29 mouse cellular contexts compared by ENCODE assay signal in the genomic region with DNA sequence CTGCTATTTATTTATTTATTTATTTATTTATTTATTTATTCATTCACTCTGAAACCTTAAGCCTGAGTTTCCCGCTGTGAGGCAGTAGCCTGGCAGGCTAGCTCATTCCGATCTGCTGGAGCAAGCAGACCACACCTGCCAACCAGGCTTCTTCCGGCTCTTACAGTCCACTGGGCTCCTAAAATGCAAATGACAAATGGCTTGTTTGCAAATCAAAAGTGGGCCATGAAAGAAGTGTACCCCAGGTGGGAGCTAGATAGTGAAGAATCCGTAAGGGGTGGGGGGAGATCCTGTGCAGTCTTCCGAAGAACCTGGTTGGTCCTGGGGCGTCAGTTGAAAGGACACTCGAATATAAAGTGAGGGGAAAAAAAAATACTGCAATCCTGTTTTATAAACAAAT. TPM values are rescaled to one million over a fixed set of nuclear protein-coding genes. Genes with fewer than 3 reads are reported as not detected.
DNase-seq lines count a peak whose midpoint lies in the region; ATAC-seq and TF ChIP-seq lines count a peak whose summit lies in the region.
"Had no signal": no experiment of that assay in that cellular context is flagged by ENCODE, and none has a peak within 500 bp of the region (broad histone marks: within the 10 kb centered on the region; RNA-seq: fewer than 3 reads in every experiment).

No protein-coding gene starts in this region.

- no peak overlapping the region for H3ac ChIP-seq in myocyte (ENCODE audit: control insufficient read depth, insufficient read length)

- H3K27ac ChIP-seq in kidney, postnatal 0 days = 0 out of 2 replicates have a peak overlapping the region, but pooled peaks have one; percentile 42
- no peak overlapping the region for H3K27ac ChIP-seq in forebrain, embryonic 16.5 days (ENCODE audit: low read length)
- H3K27ac ChIP-seq: forebrain, embryonic 15.5 days; hindbrain, embryonic 14.5 days; limb, embryonic 10.5 days; limb, embryonic 15.5 days; liver, embryonic 13.5 days; macrophage; neural tube, embryonic 13.5 days had no signal

- ATAC-seq in kidney, postnatal 0 days (replicated peaks; ENCODE audit: low FRiP score, low read depth) = no peak
- no peak for ATAC-seq in forebrain, embryonic 16.5 days
- ATAC-seq: forebrain, embryonic 15.5 days; Patski had no signal

- no peak for TF ChIP-seq POLR2A in myocyte (IDR thresholded peaks at IDR 0.05; ENCODE audit: insufficient read length, low read depth)

- no peak overlapping the region for H3K4me3 ChIP-seq in kidney, postnatal 0 days (replicated peaks; ENCODE audit: low read depth, low read length)
- H3K4me3 ChIP-seq in myocyte = peak overlapping the region; percentile 86
- no peak overlapping the region for H3K4me3 ChIP-seq in forebrain, embryonic 16.5 days (replicated peaks; ENCODE audit: low read length)

- H3K27me3 ChIP-seq in kidney, postnatal 0 days (ENCODE audit: insufficient read depth, low read length) = no peaks in the 10 kb centered on the region
- no peaks in the 10 kb centered on the region for H3K27me3 ChIP-seq in myocyte (ENCODE audit: control insufficient read depth, insufficient read depth, insufficient read length)
- H3K27me3 ChIP-seq in forebrain, embryonic 16.5 days (replicated peaks; ENCODE audit: control insufficient read depth, insufficient read depth, low read length) = peaks cover 17% of the 10 kb centered on the region
- H3K27me3 ChIP-seq: Patski had no signal

- peak; percentile 12 to 13 for DNase-seq in cerebellum, postnatal 10 days
- DNase-seq in cerebellum, postnatal 14 days = no peak
- no peak for DNase-seq in kidney, postnatal 0 days (ENCODE audit: low spot score)
- no peak for DNase-seq in kidney, postnatal 10 days
- peak; percentile 84 for DNase-seq in ES-CJ7 (ENCODE audit: low read depth, low spot score)
- DNase-seq in right cerebral cortex, postnatal 4 days = no peak
- DNase-seq: adrenal gland, adult 8-10 months; cerebellum, adult 2 months; cerebellum, postnatal 36 days; gastrocnemius, adult 2 months; heart, adult 2 months; heart, postnatal 4 days; kidney, adult 11 months; kidney, postnatal 36 days; liver, embryonic 13.5 days; lung, adult 2 months; lung, postnatal 10 days; thymus, postnatal 4 days had no signal

- no peaks in the 10 kb centered on the region for H3K36me3 ChIP-seq in kidney, postnatal 0 days (ENCODE audit: insufficient read depth, low read length)
- H3K36me3 ChIP-seq in myocyte (ENCODE audit: control insufficient read depth, insufficient read depth) = no peaks in the 10 kb centered on the region
- H3K36me3 ChIP-seq in forebrain, embryonic 16.5 days (ENCODE audit: control insufficient read depth, insufficient read depth) = no peaks in the 10 kb centered on the region
- H3K36me3 ChIP-seq: forebrain, embryonic 15.5 days; heart, embryonic 12.5 days; limb, embryonic 10.5 days; limb, embryonic 15.5 days; liver, embryonic 13.5 days; neural tube, embryonic 13.5 days had no signal

- H3K4me1 ChIP-seq in kidney, postnatal 0 days (replicated peaks; ENCODE audit: insufficient read depth, low read length) = peaks cover 12% of the 10 kb centered on the region; the same call in 1 of the 2 replicates
- peaks cover 14% of the 10 kb centered on the region for H3K4me1 ChIP-seq in forebrain, embryonic 16.5 days (replicated peaks; ENCODE audit: control insufficient read depth, insufficient read depth, low read length)

- H3K9me3 ChIP-seq in kidney, postnatal 0 days (replicated peaks; ENCODE audit: low read length) = no peaks in the 10 kb centered on the region
- H3K9me3 ChIP-seq in forebrain, embryonic 16.5 days (ENCODE audit: control insufficient read depth, low read length) = no peaks in the 10 kb centered on the region
- H3K9me3 ChIP-seq: forebrain, embryonic 15.5 days; G1E; heart, embryonic 12.5 days; limb, embryonic 10.5 days; limb, embryonic 15.5 days; liver, embryonic 13.5 days; neural tube, embryonic 13.5 days had no signal

- H3K9ac ChIP-seq in kidney, postnatal 0 days (ENCODE audit: low read depth, low read length) = no peak overlapping the region
- no peak overlapping the region for H3K9ac ChIP-seq in forebrain, embryonic 16.5 days (replicated peaks; ENCODE audit: low read depth, low read length)
- H3K9ac ChIP-seq: forebrain, embryonic 15.5 days; heart, embryonic 12.5 days; hindbrain, embryonic 14.5 days; limb, embryonic 15.5 days; liver, embryonic 13.5 days; neural tube, embryonic 13.5 days had no signal

- WGBS in kidney, postnatal 0 days = 24% methylated on average over 7 of the region's 7 CpGs
- 10% methylated on average over 7 of the region's 7 CpGs for WGBS in forebrain, embryonic 16.5 days

- H3K79me2 ChIP-seq in myocyte (ENCODE audit: control insufficient read depth, insufficient read depth) = peaks cover 33% of the 10 kb centered on the region

- no peak overlapping the region for H3K4me2 ChIP-seq in kidney, postnatal 0 days (ENCODE audit: low read length)
- H3K4me2 ChIP-seq in myocyte (ENCODE audit: low read depth) = no peak overlapping the region
- H3K4me2 ChIP-seq in forebrain, embryonic 16.5 days (ENCODE audit: low read length) = no peak overlapping the region

- no peak for TF ChIP-seq CTCF in kidney, postnatal 0 days (IDR thresholded peaks at IDR 0.05; ENCODE audit: low read depth)

TF ChIP-seq in myocyte, 11 proteins besides CTCF, POLR2A, EP300 and RAD21:
- TF ChIP-seq MYOD1 (IDR thresholded peaks at IDR 0.05; ENCODE audit: control insufficient read depth in 1 of 3, insufficient read length in 2 of 3, low read depth in 2 of 3) = no peak
- TF ChIP-seq REST (IDR thresholded peaks at IDR 0.05; ENCODE audit: insufficient read depth, insufficient read length) = no peak
- TF ChIP-seq MYOG (IDR thresholded peaks at IDR 0.05; ENCODE audit: control insufficient read depth in 1 of 3, insufficient read depth in 1 of 3, insufficient read length in 2 of 3, low read depth in 2 of 3) = no peak
- TF ChIP-seq TCF3 (IDR thresholded peaks at IDR 0.05; ENCODE audit: insufficient read length, low read depth) = no peak
- no peak for TF ChIP-seq USF1 (IDR thresholded peaks at IDR 0.05; ENCODE audit: low read depth)
- TF ChIP-seq E2F4 (IDR thresholded peaks at IDR 0.05; ENCODE audit: insufficient read depth) = no peak
- no peak for TF ChIP-seq MAX (IDR thresholded peaks at IDR 0.05; ENCODE audit: low read depth)
- no peak for TF ChIP-seq SRF (IDR thresholded peaks at IDR 0.05; ENCODE audit: control insufficient read depth, insufficient read length, low read depth)
- TF ChIP-seq TCF12 (IDR thresholded peaks at IDR 0.05; ENCODE audit: insufficient read depth, poor library complexity, severe bottlenecking) = no peak
- no peak for TF ChIP-seq POLR2AphosphoS2 (IDR thresholded peaks at IDR 0.05; ENCODE audit: insufficient read length, low read depth)
- TF ChIP-seq CEBPB (IDR thresholded peaks at IDR 0.05; ENCODE audit: insufficient read depth, poor library complexity, severe bottlenecking) = no peak

RNA-seq across cellular contexts. Expression of a gene that starts 1.0 kb away (rescaled TPM):
- polyA plus RNA-seq in kidney, postnatal 0 days (2015; fragmentation: Nextera tagmentation; extraction: Ambion mirVana) = 83.7 and 95.6 TPM in 2 replicates
- polyA plus RNA-seq in myocyte (2012; fragmentation: generic; extraction: Trizol) = 140 TPM
- polyA plus RNA-seq in forebrain, embryonic 16.5 days (2015; fragmentation: Nextera tagmentation; extraction: Ambion mirVana) = 2.0 and 2.6 TPM in 2 replicates

Comparison
In these comparisons a context has a peak if more than half of its experiments do, and no peak if none do; other contexts are left out.
1. DNase-seq: peak in cerebellum, postnatal 10 days (2 of 2) and ES-CJ7 (single experiment); none in cerebellum, postnatal 14 days (0 of 2), kidney, postnatal 0 days (single experiment), kidney, postnatal 10 days (single experiment) and right cerebral cortex, postnatal 4 days (single experiment).
2. RNA of a gene that starts 1.0 kb away (polyA plus RNA-seq): 140 TPM in myocyte (single experiment) and 83.7 to 95.6 TPM in kidney, postnatal 0 days; 2.0 to 2.6 TPM in forebrain, embryonic 16.5 days; every median in the first group is over 10 times any median in the second.